Mouse (Mus musculus): ENCODE data around the gene Tex21. TPM values are rescaled to one million over a fixed set of nuclear protein-coding genes. Genes with fewer than 3 reads are reported as not detected.
"Not testable (repeated sequence)": the region's sequence is repeated elsewhere in the genome, so short reads cannot be mapped to it uniquely, and the experiment has no call there.

The Tex21 gene
- polyA plus RNA-seq, 1 experiment, result 60.2 TPM

DNA sequence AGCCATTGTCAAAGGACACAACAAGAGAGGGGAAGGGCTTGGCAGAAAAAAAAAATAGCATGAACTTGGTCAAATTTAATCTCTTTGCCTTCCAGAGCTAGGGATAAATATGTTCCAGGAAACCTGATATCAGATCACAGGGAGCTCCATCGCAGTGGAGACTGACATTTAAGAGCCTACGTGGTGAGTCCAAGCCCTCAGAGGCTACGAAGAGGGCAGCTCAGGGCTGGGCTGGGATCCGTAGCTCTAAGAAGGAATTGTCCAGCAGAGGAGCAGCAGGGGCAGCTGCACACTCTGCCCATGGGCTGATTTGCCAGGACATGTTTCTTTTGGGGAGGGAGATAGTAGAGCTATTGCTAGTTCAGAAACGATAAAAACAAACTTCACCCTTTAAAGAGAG, 80.9 kb downstream of the Tex21 start:
- no peaks in the 10 kb centered on the region for H3K27me3 ChIP-seq (ENCODE audit: control insufficient read depth, insufficient read depth, low read length)
- no peak overlapping the region for H3K27ac ChIP-seq (ENCODE audit: control insufficient read depth, insufficient read depth, low read depth, low read length)
- H3K4me3 ChIP-seq (ENCODE audit: control insufficient read depth, low read depth, low read length), result no peak overlapping the region
- H3K4me1 ChIP-seq (ENCODE audit: control insufficient read depth, insufficient read depth, low read length), result no peaks in the 10 kb centered on the region
- TF ChIP-seq CTCF (IDR thresholded peaks at IDR 0.05; ENCODE audit: control insufficient read depth, insufficient read depth, insufficient replicate concordance, low read depth, low read length) (no peak), POLR2A (IDR thresholded peaks at IDR 0.05; ENCODE audit: control insufficient read depth, low read depth, low read length) (no peak)
- no peaks in the 10 kb centered on the region for H3K36me3 ChIP-seq (ENCODE audit: control insufficient read depth, insufficient read depth, low read length)

DNA sequence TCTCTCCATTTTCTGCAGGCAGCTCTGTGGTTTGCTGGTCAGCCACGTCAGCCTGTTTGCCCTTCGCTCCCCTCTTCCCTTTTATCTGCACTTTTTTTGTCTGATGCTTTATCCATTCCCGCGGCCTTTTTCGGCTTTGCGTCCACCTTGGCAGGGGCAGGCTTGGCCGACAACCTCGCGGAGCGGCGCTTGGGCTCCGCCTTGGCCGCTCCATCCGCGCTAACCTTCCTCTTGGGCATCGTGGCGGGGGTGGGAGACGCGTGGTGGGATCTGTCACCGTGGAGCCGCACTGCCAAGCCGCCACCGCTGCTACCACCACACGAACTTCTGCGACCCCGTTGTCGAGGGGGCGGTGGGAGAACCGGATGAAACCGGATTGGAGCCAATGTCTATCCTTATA, 94.2 kb downstream of the Tex21 start:
- H3K4me3 ChIP-seq (ENCODE audit: control insufficient read depth, low read depth, low read length), result peak overlapping the region; percentile 36
- H3K36me3 ChIP-seq (ENCODE audit: control insufficient read depth, insufficient read depth, low read length); H3K4me1 ChIP-seq (ENCODE audit: control insufficient read depth, insufficient read depth, low read length); H3K27me3 ChIP-seq (ENCODE audit: control insufficient read depth, insufficient read depth, low read length); H3K27ac ChIP-seq (ENCODE audit: control insufficient read depth, insufficient read depth, low read depth, low read length): not testable (repeated sequence)

Other genes with a start within 250 kb of the Tex21 start
- gene Esr2, start 69.5 kb downstream of the Tex21 start, polyA plus RNA-seq (2012; rRNA removed), result 0.19 and 0.28 TPM in 2 replicates
- gene Mthfd1, start 8.6 kb upstream of the Tex21 start, polyA plus RNA-seq (2012; rRNA removed), result 6.1 and 7.5 TPM in 2 replicates
- 0.16 TPM in 2 replicates for gene Akap5, start 78.1 kb upstream of the Tex21 start, polyA plus RNA-seq (2012; rRNA removed)
- 15.7 and 15.8 TPM in 2 replicates for gene Zbtb25, start 122.9 kb upstream of the Tex21 start, polyA plus RNA-seq (2012; rRNA removed)
- 0.30 and 0.34 TPM in 2 replicates for gene Zbtb1, start 123.5 kb upstream of the Tex21 start, polyA plus RNA-seq (2012; rRNA removed)
- gene Hspa2, start 157.4 kb upstream of the Tex21 start, polyA plus RNA-seq (2012; rRNA removed), result 758 and 855 TPM in 2 replicates
- gene Ppp1r36, start 170.8 kb upstream of the Tex21 start, polyA plus RNA-seq (2012; rRNA removed), result 70.7 and 80.4 TPM in 2 replicates

Data from testis, adult 2 months (tissue).